Mouse (Mus musculus): Measurements from ENCODE around the gene Hlx. TPM values are rescaled to one million over a fixed set of nuclear protein-coding genes. Genes with fewer than 3 reads are reported as not detected.
A peak's percentile ranks its signal among the peaks of the same experiment; 100 is the strongest.

Hlx gene
- polyA plus RNA-seq, 1 experiment from 2014 or later, result 12.7 TPM

DNA sequence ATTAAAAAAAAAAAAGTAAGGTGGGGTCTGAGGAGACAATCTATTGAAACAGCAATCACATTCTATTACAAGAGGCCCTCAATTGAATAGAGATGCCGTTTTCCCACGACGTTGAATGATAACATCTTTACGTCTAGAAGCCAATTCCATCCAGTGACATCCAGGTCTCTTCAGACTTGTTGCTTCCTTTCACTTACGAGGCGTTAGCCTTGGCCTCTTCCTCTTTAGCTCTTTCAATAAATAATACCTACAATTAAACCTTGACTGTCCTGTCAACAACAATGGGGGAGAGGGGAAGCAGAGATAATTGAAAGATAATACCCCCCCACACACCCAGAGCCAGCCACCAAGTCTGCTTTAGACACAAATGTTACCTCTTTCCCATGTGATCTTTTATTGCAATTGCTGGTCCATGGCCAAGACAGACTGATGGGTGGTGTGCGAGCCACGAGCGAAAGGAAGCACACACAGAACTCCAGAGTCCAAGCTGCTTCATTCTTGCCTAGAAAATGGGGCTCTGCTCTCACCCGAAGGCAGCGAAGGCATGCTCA is 17.8 kb upstream of the Hlx start:
- no peak overlapping the region for H3K4me2 ChIP-seq (ENCODE audit: low read length)
- peaks cover 3% of the 10 kb centered on the region; the same call in 1 of the 2 replicates for H3K4me1 ChIP-seq (replicated peaks; ENCODE audit: insufficient read depth, low read length)
- H3K27ac ChIP-seq, result no peak overlapping the region
- TF ChIP-seq CTCF (IDR thresholded peaks at IDR 0.05; ENCODE audit: low read depth), result no peak
- H3K4me3 ChIP-seq (replicated peaks; ENCODE audit: low read depth, low read length), result no peak overlapping the region
- 56% methylated on average over 11 of the region's 11 CpGs for WGBS
- no peak overlapping the region for H3K9ac ChIP-seq (ENCODE audit: low read depth, low read length)
- H3K9me3 ChIP-seq (replicated peaks; ENCODE audit: low read length), result no peaks in the 10 kb centered on the region
- DNase-seq (ENCODE audit: low spot score), result no peak
- ATAC-seq (replicated peaks; ENCODE audit: low FRiP score, low read depth), result no peak
- no peaks in the 10 kb centered on the region for H3K36me3 ChIP-seq (ENCODE audit: insufficient read depth, low read length)
- H3K27me3 ChIP-seq (ENCODE audit: insufficient read depth, low read length), result no peaks in the 10 kb centered on the region

DNA sequence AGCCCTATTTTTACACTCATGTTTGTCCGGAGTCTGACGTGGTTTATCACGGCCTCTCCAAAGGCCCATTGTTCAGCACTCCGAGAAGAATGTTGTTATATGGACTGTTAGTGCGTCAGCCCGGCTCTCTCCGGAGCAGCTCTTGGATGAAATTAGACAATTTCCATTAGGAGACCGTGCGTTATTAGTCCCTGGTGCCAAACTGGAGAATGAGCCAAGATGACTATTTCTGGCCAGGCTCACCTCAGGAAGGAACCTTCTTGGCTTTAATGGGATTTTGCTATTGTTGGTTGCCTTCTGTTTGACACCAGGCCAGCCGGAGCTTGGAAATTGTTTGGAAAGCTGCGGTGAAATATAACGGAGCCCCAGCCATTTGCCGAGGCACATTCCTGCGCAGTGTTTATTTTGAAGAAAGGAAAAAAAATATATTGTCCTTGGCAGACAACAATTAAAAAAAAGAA is 16.3 kb upstream of the Hlx start:
- H3K9ac ChIP-seq (ENCODE audit: low read depth, low read length), result no peak overlapping the region
- H3K36me3 ChIP-seq (ENCODE audit: insufficient read depth, low read length), result no peaks in the 10 kb centered on the region
- H3K27me3 ChIP-seq (ENCODE audit: insufficient read depth, low read length), result no peaks in the 10 kb centered on the region
- H3K4me1 ChIP-seq (replicated peaks; ENCODE audit: insufficient read depth, low read length), result peaks cover 3% of the 10 kb centered on the region; the same call in 1 of the 2 replicates
- ATAC-seq (replicated peaks; ENCODE audit: low FRiP score, low read depth) (no peak; the same call in 1 of the 2 replicates), DNase-seq (ENCODE audit: low spot score) (peak; percentile 89)
- WGBS, result 41% methylated on average over 14 of the region's 14 CpGs
- H3K4me3 ChIP-seq (replicated peaks; ENCODE audit: low read depth, low read length), result no peak overlapping the region
- no peak overlapping the region for H3K27ac ChIP-seq
- H3K4me2 ChIP-seq (ENCODE audit: low read length), result no peak overlapping the region
- TF ChIP-seq CTCF (IDR thresholded peaks at IDR 0.05; ENCODE audit: low read depth), result no peak
- H3K9me3 ChIP-seq (replicated peaks; ENCODE audit: low read length), result no peaks in the 10 kb centered on the region

DNA sequence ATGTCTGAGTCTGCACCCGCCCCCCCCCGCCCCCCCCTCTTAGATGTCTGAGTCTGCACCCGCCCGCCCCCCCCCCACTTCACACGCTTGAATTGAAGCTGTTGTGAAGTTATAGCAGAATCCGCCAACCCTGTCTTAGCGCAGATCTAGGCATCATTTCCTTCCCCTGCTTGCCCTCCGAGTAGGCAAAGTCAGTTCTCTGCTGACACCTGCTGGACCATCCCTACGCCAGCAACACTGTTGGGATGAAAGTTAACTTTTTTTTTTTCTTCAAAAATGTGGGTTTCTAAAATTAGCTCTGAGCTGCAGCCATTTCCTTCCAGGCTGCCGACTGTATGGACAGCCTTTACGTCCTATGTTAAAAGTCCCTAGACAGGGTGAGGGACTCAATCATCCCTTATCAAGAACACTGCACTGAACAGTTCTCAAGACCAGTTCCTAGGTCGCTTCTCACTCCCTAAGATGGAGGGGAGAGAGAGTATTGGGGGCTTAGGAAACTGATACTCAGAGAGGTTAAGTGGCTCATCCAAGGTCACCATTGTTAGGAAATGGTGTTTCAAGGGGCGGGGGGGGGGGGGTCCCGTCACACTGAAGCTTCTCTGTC is 5.6 kb upstream of the Hlx start:
- Histone ChIP-seq H3K27ac (no peak overlapping the region), H3K27me3 (ENCODE audit: insufficient read depth, low read length) (peaks cover 49% of the 10 kb centered on the region), H3K9ac (ENCODE audit: low read depth, low read length) (no peak overlapping the region), H3K9me3 (replicated peaks; ENCODE audit: low read length) (no peaks in the 10 kb centered on the region), H3K4me1 (replicated peaks; ENCODE audit: insufficient read depth, low read length) (0 out of 2 replicates have a peak, but pooled peaks cover under 1% of the 10 kb centered on the region), H3K36me3 (ENCODE audit: insufficient read depth, low read length) (no peaks in the 10 kb centered on the region), H3K4me2 (ENCODE audit: low read length) (peak overlapping the region; percentile 25; the same call in 1 of the 2 replicates), H3K4me3 (replicated peaks; ENCODE audit: low read depth, low read length) (no peak overlapping the region)
- DNase-seq (ENCODE audit: low spot score), result peak; percentile 94
- no peak; the same call in 1 of the 2 replicates for ATAC-seq (replicated peaks; ENCODE audit: low FRiP score, low read depth)
- peak; percentile 85 for TF ChIP-seq CTCF (IDR thresholded peaks at IDR 0.05; ENCODE audit: low read depth)
- 3% methylated on average over 13 of the region's 14 CpGs for WGBS

DNA sequence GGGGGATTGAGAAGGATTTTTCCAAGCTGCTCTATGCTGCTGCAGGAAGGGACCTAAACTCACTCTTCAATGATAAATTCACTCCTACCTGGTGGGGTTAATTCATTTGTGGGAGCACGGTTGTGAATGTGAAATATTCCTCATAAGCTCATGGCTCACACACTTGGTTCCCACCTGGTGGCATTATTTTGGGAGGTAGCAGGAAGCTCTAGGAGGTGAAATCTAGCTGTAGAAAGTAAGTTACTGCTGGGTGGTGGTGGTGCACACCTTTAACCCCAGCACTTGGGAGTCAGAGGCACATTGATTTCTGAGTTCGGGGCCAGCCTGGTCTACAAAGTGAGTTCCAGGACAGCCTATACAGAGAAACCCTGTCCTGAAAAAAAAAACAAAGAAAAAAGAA is 4.8 kb upstream of the Hlx start:
- Histone ChIP-seq H3K4me3 (replicated peaks; ENCODE audit: low read depth, low read length) (no peak overlapping the region), H3K4me2 (ENCODE audit: low read length) (no peak overlapping the region), H3K9ac (ENCODE audit: low read depth, low read length) (no peak overlapping the region), H3K4me1 (replicated peaks; ENCODE audit: insufficient read depth, low read length) (peaks cover 5% of the 10 kb centered on the region; the same call in 1 of the 2 replicates), H3K9me3 (replicated peaks; ENCODE audit: low read length) (no peaks in the 10 kb centered on the region), H3K27me3 (ENCODE audit: insufficient read depth, low read length) (peaks cover 53% of the 10 kb centered on the region), H3K36me3 (ENCODE audit: insufficient read depth, low read length) (no peaks in the 10 kb centered on the region), H3K27ac (no peak overlapping the region)
- WGBS, result 28% methylated on average over 2 of the region's 2 CpGs
- DNase-seq (ENCODE audit: low spot score) (no peak), ATAC-seq (replicated peaks; ENCODE audit: low FRiP score, low read depth) (no peak)
- TF ChIP-seq CTCF (IDR thresholded peaks at IDR 0.05; ENCODE audit: low read depth), result no peak

DNA sequence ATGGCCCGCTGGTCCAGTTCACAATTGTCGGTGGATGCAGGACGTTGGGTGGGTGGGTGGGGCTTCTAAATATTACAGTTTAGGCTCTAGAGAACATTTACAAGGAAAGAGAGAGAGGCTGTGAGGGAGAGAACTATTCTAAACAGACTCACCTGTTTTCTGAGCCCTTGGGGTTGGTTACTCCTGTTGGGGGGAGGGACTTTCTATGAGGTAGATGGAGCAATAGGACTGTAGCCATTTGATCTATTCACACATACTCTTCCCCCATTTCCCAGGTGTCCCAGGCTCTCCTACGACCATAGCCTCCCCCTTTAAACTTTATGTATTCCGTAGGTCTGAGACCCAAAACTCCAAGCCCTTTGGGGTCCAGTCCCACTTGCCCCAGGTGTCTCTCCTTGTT is 3.8 kb upstream of the Hlx start:
- DNase-seq (ENCODE audit: low spot score), result no peak
- H3K36me3 ChIP-seq (ENCODE audit: insufficient read depth, low read length), result no peaks in the 10 kb centered on the region
- WGBS, result 13% methylated on average over 5 of the region's 5 CpGs
- no peak for TF ChIP-seq CTCF (IDR thresholded peaks at IDR 0.05; ENCODE audit: low read depth)
- H3K4me1 ChIP-seq (replicated peaks; ENCODE audit: insufficient read depth, low read length), result peaks cover 11% of the 10 kb centered on the region; the same call in 1 of the 2 replicates
- peaks cover 58% of the 10 kb centered on the region for H3K27me3 ChIP-seq (ENCODE audit: insufficient read depth, low read length)
- ATAC-seq (replicated peaks; ENCODE audit: low FRiP score, low read depth), result no peak
- H3K4me2 ChIP-seq (ENCODE audit: low read length), result no peak overlapping the region
- H3K27ac ChIP-seq, result no peak overlapping the region
- H3K9me3 ChIP-seq (replicated peaks; ENCODE audit: low read length), result no peaks in the 10 kb centered on the region
- H3K4me3 ChIP-seq (replicated peaks; ENCODE audit: low read depth, low read length), result no peak overlapping the region
- no peak overlapping the region for H3K9ac ChIP-seq (ENCODE audit: low read depth, low read length)

DNA sequence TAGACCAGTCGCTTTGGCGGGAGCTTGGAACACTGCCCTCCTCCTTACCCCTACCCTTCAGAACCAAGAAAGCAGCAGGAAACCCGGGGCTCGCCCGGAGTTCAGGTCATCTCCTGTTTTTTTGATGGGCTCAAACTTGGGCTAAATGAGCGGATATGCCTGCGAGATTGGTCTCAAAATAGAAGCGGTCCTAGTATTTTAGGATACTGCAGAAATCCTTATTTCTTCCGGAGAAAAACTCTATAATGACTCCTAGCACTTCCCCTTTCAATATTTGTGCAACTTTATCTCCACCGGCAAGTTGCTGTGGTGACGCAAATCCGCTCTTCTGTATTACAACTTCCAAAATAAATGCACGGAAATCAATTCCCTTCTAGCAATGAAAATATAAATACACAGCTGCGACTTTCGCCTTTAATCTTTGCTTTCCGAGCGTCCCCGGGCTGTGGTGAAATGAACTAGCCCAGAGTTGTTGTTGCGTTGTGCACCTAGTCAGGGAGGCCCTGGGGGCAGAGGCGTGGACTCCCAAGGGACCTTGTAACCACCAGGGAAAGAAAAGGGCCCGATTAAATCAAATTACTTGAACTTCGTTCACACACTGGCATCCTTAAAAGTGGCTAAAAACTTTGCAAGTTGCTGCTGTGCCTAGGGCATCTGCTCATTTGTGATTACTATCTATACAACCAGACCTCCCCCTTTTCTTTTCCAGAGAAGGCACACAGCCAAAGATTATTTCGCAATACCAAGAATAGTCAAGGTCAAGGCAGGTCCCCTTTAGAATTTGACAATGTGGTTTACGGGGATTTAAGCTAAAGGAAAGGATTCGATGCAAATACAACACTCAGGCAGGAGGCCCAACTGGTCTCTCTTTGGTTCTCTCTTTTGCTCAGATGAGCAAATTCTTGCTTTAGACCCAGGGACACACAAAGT is 2.8 kb upstream of the Hlx start:
- Histone ChIP-seq H3K4me3 (replicated peaks; ENCODE audit: low read depth, low read length) (no peak overlapping the region), H3K4me2 (ENCODE audit: low read length) (no peak overlapping the region; the same call in 1 of the 2 replicates), H3K9me3 (replicated peaks; ENCODE audit: low read length) (no peaks in the 10 kb centered on the region), H3K27me3 (ENCODE audit: insufficient read depth, low read length) (peaks cover 66% of the 10 kb centered on the region), H3K27ac (peak overlapping the region; percentile 31; the same call in 1 of the 2 replicates), H3K4me1 (replicated peaks; ENCODE audit: insufficient read depth, low read length) (peaks cover 11% of the 10 kb centered on the region; the same call in 1 of the 2 replicates), H3K9ac (ENCODE audit: low read depth, low read length) (no peak overlapping the region), H3K36me3 (ENCODE audit: insufficient read depth, low read length) (no peaks in the 10 kb centered on the region)
- ATAC-seq (replicated peaks; ENCODE audit: low FRiP score, low read depth) (no peak), DNase-seq (ENCODE audit: low spot score) (no peak)
- TF ChIP-seq CTCF (IDR thresholded peaks at IDR 0.05; ENCODE audit: low read depth), result no peak
- 6% methylated on average over 25 of the region's 25 CpGs for WGBS

All from kidney, postnatal 0 days (tissue).